Mouse (Mus musculus) midbrain, embryonic 16.5 days (tissue): Measurements from ENCODE around the gene Erf. TPM values are rescaled to one million over a fixed set of nuclear protein-coding genes. Genes with fewer than 3 reads are reported as not detected.

Source experiments
- microRNA-seq: library from miRNA; unstranded; fragments of <30 nt; microRNA quantifications from one replicate; pipeline ENCODE4, GENCODE M21; 2017
- polyA plus RNA-seq: library from polyadenylated mRNA; unstranded; fragments of >200 nt; fragmentation: Nextera tagmentation; extraction: Ambion mirVana; gene quantifications from 2 replicates; pipeline ENCODE4 v1.2.1, GENCODE M21; 2015

The Erf gene
- polyA plus RNA-seq, 1 experiment from 2014 or later: 2.8 TPM

Small RNA genes within 50 kb of the gene (microRNA-seq; reads per million reads assigned to microRNA genes)
- gene Mir7048: not detected

Other genes with a start within 250 kb of the Erf start
- gene Atp1a3, start 244.8 kb downstream of the Erf start, polyA plus RNA-seq: 447 and 557 TPM in 2 replicates
- 14.2 and 15.5 TPM in 2 replicates for gene Grik5, start 178.4 kb downstream of the Erf start, polyA plus RNA-seq
- gene Zfp574, start 178.2 kb downstream of the Erf start, polyA plus RNA-seq: 33.7 and 34.2 TPM in 2 replicates
- gene Pou2f2, start 71.0 kb downstream of the Erf start, polyA plus RNA-seq: 42.9 and 56.4 TPM in 2 replicates
- gene Dedd2, start 30.1 kb downstream of the Erf start, polyA plus RNA-seq: 14.1 and 14.6 TPM in 2 replicates
- gene Zfp526, start 29.3 kb downstream of the Erf start, polyA plus RNA-seq: 1.7 TPM in 2 replicates
- gene Gsk3a, start 12.9 kb downstream of the Erf start, polyA plus RNA-seq: 16.2 and 17.8 TPM in 2 replicates
- gene Cic, start 16.9 kb upstream of the Erf start, polyA plus RNA-seq: 33.8 and 38.8 TPM in 2 replicates
- gene Pafah1b3, start 47.2 kb upstream of the Erf start, polyA plus RNA-seq: 672 and 703 TPM in 2 replicates
- 4.3 and 5.6 TPM in 2 replicates for gene Prr19, start 50.6 kb upstream of the Erf start, polyA plus RNA-seq
- gene Tmem145, start 55.3 kb upstream of the Erf start, polyA plus RNA-seq: 83.8 and 98.0 TPM in 2 replicates
- 23.2 and 23.4 TPM in 2 replicates for gene Megf8, start 66.4 kb upstream of the Erf start, polyA plus RNA-seq
- not detected in 2 replicates for gene Cnfn, start 119.0 kb upstream of the Erf start, polyA plus RNA-seq
- 9.8 and 12.5 TPM in 2 replicates for gene Lipe, start 147.9 kb upstream of the Erf start, polyA plus RNA-seq
- gene Cxcl17, start 162.1 kb upstream of the Erf start, polyA plus RNA-seq: 0.48 and 1.0 TPM in 2 replicates
- 0.42 and 0.87 TPM in 2 replicates for gene Ceacam1, start 226.8 kb upstream of the Erf start, polyA plus RNA-seq